Mouse (Mus musculus): Measurements from ENCODE around the gene Mad1l1. TPM values are rescaled to one million over a fixed set of nuclear protein-coding genes. Genes with fewer than 3 reads are reported as not detected.
A peak's percentile ranks its signal among the peaks of the same experiment; 100 is the strongest.

The Mad1l1 gene
- polyA plus RNA-seq, 1 experiment: 24.7 TPM

GRCm38 (mm10) chr5:140174066-140174465, 147.3 kb downstream of the Mad1l1 start:
- no peak overlapping the region for H3K4me3 ChIP-seq (replicated peaks; ENCODE audit: control insufficient read depth, low read depth, low read length)
- TF ChIP-seq CTCF (IDR thresholded peaks at IDR 0.05; ENCODE audit: control insufficient read depth, insufficient read depth, low read length) (no peak), POLR2A (IDR thresholded peaks at IDR 0.05; ENCODE audit: borderline replicate concordance, control insufficient read depth, low read depth, low read length) (no peak)
- H3K27ac ChIP-seq (ENCODE audit: control insufficient read depth, insufficient read depth, low read depth, low read length, poor library complexity): no peak overlapping the region
- H3K4me1 ChIP-seq (ENCODE audit: control insufficient read depth, insufficient read depth, low read length): no peaks in the 10 kb centered on the region
- 87% methylated on average over 3 of the region's 3 CpGs for WGBS

DNA sequence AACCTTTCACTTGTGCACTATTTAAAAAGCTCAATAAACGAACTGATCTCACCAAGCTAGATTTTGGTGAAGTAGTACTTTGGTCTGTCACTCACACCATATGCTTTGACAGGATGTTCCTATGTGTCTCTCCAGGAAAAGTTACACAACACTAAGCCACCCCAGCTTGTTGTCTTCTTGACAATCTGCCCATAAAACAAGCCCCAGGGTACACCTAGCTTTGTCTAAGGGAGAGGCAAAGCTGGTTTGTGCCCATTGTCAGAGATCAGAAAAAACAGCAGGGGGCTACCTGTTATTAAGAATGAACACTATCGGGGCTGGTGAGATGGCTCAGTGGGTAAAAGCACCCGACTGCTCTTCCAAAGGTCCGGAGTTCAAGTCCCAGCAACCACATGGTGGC, 148.2 kb downstream of the Mad1l1 start:
- no peak overlapping the region for H3K27ac ChIP-seq (ENCODE audit: control insufficient read depth, insufficient read depth, low read depth, low read length, poor library complexity)
- H3K4me3 ChIP-seq (replicated peaks; ENCODE audit: control insufficient read depth, low read depth, low read length): no peak overlapping the region
- TF ChIP-seq POLR2A (IDR thresholded peaks at IDR 0.05; ENCODE audit: borderline replicate concordance, control insufficient read depth, low read depth, low read length) (no peak), CTCF (IDR thresholded peaks at IDR 0.05; ENCODE audit: control insufficient read depth, insufficient read depth, low read length) (no peak)
- no peaks in the 10 kb centered on the region for H3K4me1 ChIP-seq (ENCODE audit: control insufficient read depth, insufficient read depth, low read length)
- 79% methylated on average over 4 of the region's 4 CpGs for WGBS

DNA sequence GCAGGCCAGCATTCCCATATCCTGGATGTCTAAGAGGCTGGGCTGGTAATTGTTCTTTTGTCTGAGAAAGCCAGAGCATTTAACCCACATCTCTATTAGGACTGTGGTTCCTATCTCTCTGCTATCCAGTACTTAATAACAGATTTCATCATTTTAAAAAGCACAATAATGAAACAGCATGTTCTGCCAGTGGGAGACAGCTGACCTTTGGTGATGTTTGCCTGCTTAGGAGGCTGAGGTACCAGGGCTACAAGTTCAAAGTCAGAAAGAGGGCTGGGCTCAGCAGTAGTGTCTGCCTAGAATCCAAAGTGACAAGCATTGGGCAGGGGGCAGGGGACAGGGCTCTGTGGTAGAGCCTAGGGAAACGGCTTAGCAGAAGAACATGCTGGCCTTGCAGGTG, 149.6 kb downstream of the Mad1l1 start:
- TF ChIP-seq CTCF (IDR thresholded peaks at IDR 0.05; ENCODE audit: control insufficient read depth, insufficient read depth, low read length): no peak
- no peak for TF ChIP-seq POLR2A (IDR thresholded peaks at IDR 0.05; ENCODE audit: borderline replicate concordance, control insufficient read depth, low read depth, low read length)
- Histone ChIP-seq H3K4me3 (replicated peaks; ENCODE audit: control insufficient read depth, low read depth, low read length) (no peak overlapping the region), H3K27ac (ENCODE audit: control insufficient read depth, insufficient read depth, low read depth, low read length, poor library complexity) (no peak overlapping the region), H3K4me1 (ENCODE audit: control insufficient read depth, insufficient read depth, low read length) (no peaks in the 10 kb centered on the region)
- WGBS: 81% methylated on average over 1 of the region's 1 CpGs

DNA sequence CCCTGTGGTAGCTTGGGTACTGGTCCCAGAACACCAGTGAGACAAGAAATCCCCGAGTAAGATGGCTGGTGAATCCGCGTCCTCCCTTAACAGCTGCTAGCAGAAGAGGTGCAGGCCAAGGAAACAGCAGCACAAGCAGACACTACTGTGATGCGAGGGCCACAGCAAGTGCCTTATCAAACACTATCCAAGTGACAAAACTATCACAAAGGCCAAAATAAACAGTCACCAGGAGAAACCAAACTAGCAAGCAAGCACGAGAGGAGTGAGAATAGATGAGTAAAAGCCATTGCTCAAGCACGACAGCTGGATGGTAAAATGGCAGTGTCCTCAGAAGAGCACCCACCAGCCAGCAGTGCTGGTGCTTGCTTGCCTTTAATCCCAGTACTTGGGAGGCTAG, 153.8 kb downstream of the Mad1l1 start:
- Histone ChIP-seq H3K4me1 (ENCODE audit: control insufficient read depth, insufficient read depth, low read length) (peaks cover 1% of the 10 kb centered on the region; the same call in 1 of the 2 replicates), H3K27ac (ENCODE audit: control insufficient read depth, insufficient read depth, low read depth, low read length, poor library complexity) (no peak overlapping the region), H3K4me3 (replicated peaks; ENCODE audit: control insufficient read depth, low read depth, low read length) (no peak overlapping the region)
- no peak for TF ChIP-seq CTCF (IDR thresholded peaks at IDR 0.05; ENCODE audit: control insufficient read depth, insufficient read depth, low read length)
- no peak for TF ChIP-seq POLR2A (IDR thresholded peaks at IDR 0.05; ENCODE audit: borderline replicate concordance, control insufficient read depth, low read depth, low read length)
- WGBS: 83% methylated on average over 6 of the region's 6 CpGs

GRCm38 (mm10) chr5:140167080-140167479, 154.3 kb downstream of the Mad1l1 start:
- H3K4me1 ChIP-seq (ENCODE audit: control insufficient read depth, insufficient read depth, low read length): peaks cover 1% of the 10 kb centered on the region; the same call in 1 of the 2 replicates

GRCm38 (mm10) chr5:140163947-140164346, 157.4 kb downstream of the Mad1l1 start:
- 81% methylated on average over 6 of the region's 6 CpGs for WGBS
- Histone ChIP-seq H3K4me3 (replicated peaks; ENCODE audit: control insufficient read depth, low read depth, low read length) (no peak overlapping the region), H3K4me1 (ENCODE audit: control insufficient read depth, insufficient read depth, low read length) (peaks cover 1% of the 10 kb centered on the region; the same call in 1 of the 2 replicates), H3K27ac (ENCODE audit: control insufficient read depth, insufficient read depth, low read depth, low read length, poor library complexity) (no peak overlapping the region)
- no peak for TF ChIP-seq POLR2A (IDR thresholded peaks at IDR 0.05; ENCODE audit: borderline replicate concordance, control insufficient read depth, low read depth, low read length)
- no peak for TF ChIP-seq CTCF (IDR thresholded peaks at IDR 0.05; ENCODE audit: control insufficient read depth, insufficient read depth, low read length)

More at GRCm38 (mm10) chr5:140167080-140167479, 154.3 kb downstream of the Mad1l1 start:
- TF ChIP-seq POLR2A (IDR thresholded peaks at IDR 0.05; ENCODE audit: borderline replicate concordance, control insufficient read depth, low read depth, low read length) (no peak), CTCF (IDR thresholded peaks at IDR 0.05; ENCODE audit: control insufficient read depth, insufficient read depth, low read length) (no peak)
- no peak overlapping the region for H3K4me3 ChIP-seq (replicated peaks; ENCODE audit: control insufficient read depth, low read depth, low read length)
- H3K27ac ChIP-seq (ENCODE audit: control insufficient read depth, insufficient read depth, low read depth, low read length, poor library complexity): no peak overlapping the region
- 81% methylated on average over 6 of the region's 6 CpGs for WGBS

GRCm38 (mm10) chr5:140162071-140162845, 159.1 kb downstream of the Mad1l1 start:
- H3K4me1 ChIP-seq (ENCODE audit: control insufficient read depth, insufficient read depth, low read length): peaks cover 1% of the 10 kb centered on the region; the same call in 1 of the 2 replicates
- H3K27ac ChIP-seq (ENCODE audit: control insufficient read depth, insufficient read depth, low read depth, low read length, poor library complexity): peak overlapping the region; percentile 10; the same call in 1 of the 2 replicates
- 93% methylated on average over 6 of the region's 6 CpGs for WGBS
- H3K4me3 ChIP-seq (replicated peaks; ENCODE audit: control insufficient read depth, low read depth, low read length): no peak overlapping the region
- TF ChIP-seq POLR2A (IDR thresholded peaks at IDR 0.05; ENCODE audit: borderline replicate concordance, control insufficient read depth, low read depth, low read length) (no peak), CTCF (IDR thresholded peaks at IDR 0.05; ENCODE audit: control insufficient read depth, insufficient read depth, low read length) (no peak)

GRCm38 (mm10) chr5:140159007-140159406, 162.3 kb downstream of the Mad1l1 start:
- H3K4me3 ChIP-seq (replicated peaks; ENCODE audit: control insufficient read depth, low read depth, low read length): no peak overlapping the region
- 88% methylated on average over 4 of the region's 4 CpGs for WGBS
- no peak overlapping the region for H3K27ac ChIP-seq (ENCODE audit: control insufficient read depth, insufficient read depth, low read depth, low read length, poor library complexity)
- TF ChIP-seq CTCF (IDR thresholded peaks at IDR 0.05; ENCODE audit: control insufficient read depth, insufficient read depth, low read length) (no peak), POLR2A (IDR thresholded peaks at IDR 0.05; ENCODE audit: borderline replicate concordance, control insufficient read depth, low read depth, low read length) (no peak)
- H3K4me1 ChIP-seq (ENCODE audit: control insufficient read depth, insufficient read depth, low read length): no peaks in the 10 kb centered on the region; the same call in 1 of the 2 replicates

Measured in bone marrow, adult 2 months (tissue).